Mouse (Mus musculus) liver, adult 2 months (tissue): ENCODE measurements around the gene Spc24. TPM values are rescaled to one million over a fixed set of nuclear protein-coding genes. Genes with fewer than 3 reads are reported as not detected.

Experiments used
- DNase-seq: peaks from one replicate; pipeline ENCODE4 v3.0.0-alpha.2; 2011; ENCODE audit warnings: low read depth, low spot score; ENCODE audit errors: extremely low read depth
- H3K27ac ChIP-seq: fragments of 200-500 bp; replicated peaks from 2 replicates; pipeline ENCODE4 v1.5.1; 2012; ENCODE audit warnings: low read depth, mild to moderate bottlenecking, control low read depth, inconsistent platforms, low read length; ENCODE audit not compliant: insufficient read depth
- H3K27me3 ChIP-seq: fragments of 200-500 bp; 2 replicates; pipeline ENCODE4 v1.6.1; 2012; ENCODE audit warnings: mild to moderate bottlenecking, moderate library complexity, low read length, inconsistent platforms; ENCODE audit not compliant: control insufficient read depth, insufficient read depth
- H3K36me3 ChIP-seq: fragments of 200-500 bp; 2 replicates; pipeline ENCODE4 v1.6.1; 2012; ENCODE audit warnings: low read length, inconsistent platforms; ENCODE audit not compliant: control insufficient read depth, insufficient read depth
- H3K4me1 ChIP-seq: fragments of 200-500 bp; 2 replicates; pipeline ENCODE4 v1.6.1; 2011; ENCODE audit warnings: low read length; ENCODE audit not compliant: control insufficient read depth, insufficient read depth
- H3K4me3 ChIP-seq: fragments of 200-500 bp; 2 replicates; pipeline ENCODE4 v1.5.1; 2011; ENCODE audit warnings: low read depth, mild to moderate bottlenecking, control low read depth, low read length, moderate library complexity; ENCODE audit not compliant: insufficient read depth
- H3K79me2 ChIP-seq: fragments of 200-500 bp; 2 replicates; pipeline ENCODE4 v1.6.1; 2012; ENCODE audit warnings: inconsistent platforms, mild to moderate bottlenecking, low read length, moderate library complexity; ENCODE audit not compliant: control insufficient read depth, insufficient read depth
- H3K9ac ChIP-seq: fragments of 200-500 bp; 2 replicates; pipeline ENCODE4 v1.6.1; 2012; ENCODE audit warnings: low read depth, mild to moderate bottlenecking, control low read depth, inconsistent platforms, low read length
- CTCF ChIP-seq: fragments of 200-500 bp; IDR thresholded peaks from 2 replicates; pipeline ENCODE4 v1.5.1; 2011; ENCODE audit warnings: low read depth, low read length, control low read depth
- POLR2A ChIP-seq: fragments of 200-500 bp; IDR thresholded peaks from 2 replicates; pipeline ENCODE4 v1.6.1; 2011; ENCODE audit warnings: low read length, control low read depth; ENCODE audit not compliant: insufficient read depth; ENCODE audit errors: extremely low read depth
- WGBS: fragments of 180-500 bp; shearing (Covaris S2); methylation state at CpG from one replicate; pipeline ENCODE4 v1.1.7; 2018; 5-methylcytosine and 5-hydroxymethylcytosine counted together
- polyA plus RNA-seq: library from polyadenylated mRNA; depleted of rRNA; stranded (reverse); fragments of >200 nt; gene quantifications from 2 replicates; pipeline ENCODE4 v1.2.3, GENCODE M21; 2012
- total RNA-seq: library from RNA; depleted of rRNA; stranded (reverse); fragments of >200 nt; gene quantifications from 2 replicates; pipeline ENCODE4 v1.2.3, GENCODE M21; 2014

Spc24 gene
- total and polyA plus RNA-seq, 2 experiments = 11.6 to 15.3 TPM

DNA sequence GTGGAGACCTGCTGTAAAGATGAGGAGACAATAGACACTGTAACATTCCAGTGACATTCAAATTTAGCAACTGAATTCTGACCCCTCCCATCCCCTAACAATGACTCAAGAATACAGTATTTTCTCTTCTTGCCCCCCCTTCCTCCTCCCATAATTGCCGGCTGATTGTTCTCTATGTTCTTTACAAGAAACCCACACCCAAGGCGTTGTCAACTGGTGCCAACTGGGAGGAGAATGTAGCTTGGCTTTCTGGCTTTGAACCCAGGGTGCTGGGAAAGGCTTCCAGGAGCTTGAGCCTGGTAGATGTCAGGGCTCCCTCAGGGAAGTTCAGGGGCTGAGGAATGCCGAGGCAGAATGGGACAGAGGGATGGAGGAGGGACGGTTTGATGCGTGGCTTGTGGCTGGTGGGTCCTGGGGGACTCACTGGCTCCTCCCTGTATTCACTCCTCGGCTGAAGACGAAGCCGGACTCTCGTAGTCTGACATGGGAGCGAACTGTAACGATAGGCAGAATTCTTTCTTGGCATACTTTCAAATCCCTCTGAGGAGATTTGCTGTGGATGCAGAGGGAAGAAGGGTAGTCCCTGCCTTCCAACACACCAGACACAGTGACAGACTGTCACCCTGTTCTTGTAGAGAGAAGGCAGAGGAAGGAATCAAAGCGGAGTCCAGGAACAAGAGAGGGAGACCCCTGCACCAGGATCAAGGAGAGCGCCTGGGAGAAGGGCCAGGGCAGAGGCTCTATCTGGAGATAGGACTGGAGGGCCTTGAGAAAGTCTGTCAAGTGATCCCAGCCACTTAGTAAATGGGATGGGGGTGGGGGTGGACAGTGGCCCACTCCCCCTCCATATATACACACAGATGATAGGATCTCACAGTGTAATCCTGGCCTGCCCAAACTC is 8.7 kb upstream of the Spc24 start:
- WGBS = 83% methylated on average over 13 of the region's 13 CpGs
- no peak for DNase-seq
- Histone ChIP-seq H3K36me3 (peaks cover 29% of the 10 kb centered on the region), H3K27me3 (no peaks in the 10 kb centered on the region), H3K79me2 (no peaks in the 10 kb centered on the region), H3K4me1 (peaks cover 2% of the 10 kb centered on the region; the same call in 1 of the 2 replicates), H3K9ac (no peak overlapping the region), H3K27ac (0 out of 2 replicates have a peak overlapping the region, but pooled peaks have one; percentile 29), H3K4me3 (no peak overlapping the region)
- TF ChIP-seq POLR2A (no peak), CTCF (no peak)

DNA sequence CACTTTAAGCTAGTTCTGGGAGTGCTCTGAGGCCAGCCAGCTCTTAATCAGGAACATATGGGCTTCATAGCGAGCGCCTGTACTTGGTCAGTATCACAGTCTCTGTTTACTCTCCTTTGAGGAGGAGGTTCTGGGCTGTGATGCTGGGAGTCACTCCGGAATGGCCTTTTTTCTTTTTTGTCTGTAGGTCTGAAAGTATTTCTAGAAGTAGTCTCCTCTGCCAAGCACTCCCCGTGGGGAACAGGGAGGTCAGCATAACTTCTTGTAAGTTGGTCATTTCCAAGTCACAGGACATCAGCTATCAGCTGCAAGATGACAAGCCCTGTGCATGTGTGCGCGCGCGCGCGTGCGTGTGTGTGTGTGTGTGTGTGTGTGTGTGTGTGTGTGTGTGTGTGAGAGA is 7.8 kb upstream of the Spc24 start:
- DNase-seq = no peak
- Histone ChIP-seq H3K27me3 (no peaks in the 10 kb centered on the region), H3K27ac (no peak overlapping the region), H3K4me1 (peaks cover 4% of the 10 kb centered on the region; the same call in 1 of the 2 replicates), H3K9ac (no peak overlapping the region), H3K79me2 (no peaks in the 10 kb centered on the region), H3K36me3 (peaks cover 24% of the 10 kb centered on the region), H3K4me3 (no peak overlapping the region)
- no peak for TF ChIP-seq CTCF
- TF ChIP-seq POLR2A = no peak
- WGBS = 85% methylated on average over 11 of the region's 11 CpGs

DNA sequence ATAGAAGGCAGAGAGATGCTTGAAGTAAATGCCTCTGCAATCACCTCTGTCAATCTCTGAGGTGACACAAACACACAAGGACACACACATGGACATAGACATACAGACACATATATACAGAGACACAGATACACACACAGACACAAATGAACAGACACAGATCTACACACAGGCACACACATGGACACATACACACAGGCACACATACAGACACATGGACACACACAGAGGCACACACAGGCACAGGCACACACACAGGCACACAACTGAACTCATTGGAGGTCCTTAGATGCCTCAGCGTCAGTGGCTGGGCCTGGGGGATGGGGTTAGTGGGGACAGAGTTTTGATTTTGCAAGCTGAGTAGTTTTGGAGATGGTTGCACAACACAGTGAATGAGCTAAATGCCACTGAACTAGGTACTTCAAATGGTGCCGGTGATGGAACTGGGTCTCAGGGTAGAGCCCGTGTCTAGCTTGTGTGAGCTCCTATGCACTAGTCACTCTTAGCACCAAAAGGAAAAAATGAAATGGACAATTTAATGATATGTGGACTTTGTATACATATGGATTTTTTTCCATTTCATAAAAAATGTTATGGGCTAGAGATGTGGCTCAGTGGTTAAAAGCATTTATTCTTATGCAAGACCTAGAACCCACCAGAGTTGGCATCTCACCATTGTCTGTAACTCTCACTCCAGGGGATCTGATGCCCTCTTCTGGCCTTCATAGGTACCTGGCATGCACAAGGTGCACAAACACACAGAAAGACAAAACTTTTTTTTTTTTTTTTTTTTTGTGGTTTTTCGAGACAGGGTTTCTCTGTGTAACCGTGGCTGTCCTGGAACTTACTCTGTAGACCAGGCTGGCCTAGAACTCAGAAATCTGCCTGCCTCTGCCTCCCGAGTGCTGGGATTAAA is 4.2 kb upstream of the Spc24 start:
- H3K4me3 ChIP-seq = no peak overlapping the region
- TF ChIP-seq CTCF = peak; percentile 26; the same call in 1 of the 2 replicates
- TF ChIP-seq POLR2A = no peak
- H3K4me1 ChIP-seq = peaks cover 13% of the 10 kb centered on the region
- H3K9ac ChIP-seq = peak overlapping the region; percentile 3; the same call in 1 of the 2 replicates
- peaks cover 12% of the 10 kb centered on the region for H3K36me3 ChIP-seq
- DNase-seq = peak; percentile 96
- H3K79me2 ChIP-seq = no peaks in the 10 kb centered on the region
- H3K27ac ChIP-seq = peak overlapping the region; percentile 41
- H3K27me3 ChIP-seq = no peaks in the 10 kb centered on the region
- WGBS = 42% methylated on average over 6 of the region's 6 CpGs

DNA sequence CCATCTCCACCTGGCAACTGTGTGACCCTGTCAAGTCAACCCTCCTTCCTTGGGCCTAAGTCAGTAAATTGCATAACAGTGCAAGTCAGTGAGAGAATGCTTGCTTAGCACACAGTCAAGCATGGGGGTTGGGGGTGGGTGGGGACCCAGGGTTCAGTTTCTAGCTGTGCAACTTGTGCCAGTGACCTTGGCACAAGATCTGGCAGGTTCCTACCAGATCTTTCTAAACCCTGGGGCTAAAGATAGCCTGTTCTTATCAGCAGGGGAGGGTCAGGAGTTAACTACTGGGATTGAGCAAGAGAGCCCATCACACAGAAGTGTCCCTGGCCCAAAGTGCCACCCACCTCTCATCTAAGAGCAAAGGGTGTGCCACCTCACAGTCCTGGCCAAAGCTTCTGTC is 2.0 kb upstream of the Spc24 start:
- Histone ChIP-seq H3K27ac (peak overlapping the region; percentile 88), H3K36me3 (no peaks in the 10 kb centered on the region), H3K27me3 (no peaks in the 10 kb centered on the region), H3K4me3 (no peak overlapping the region), H3K79me2 (no peaks in the 10 kb centered on the region), H3K4me1 (peaks cover 18% of the 10 kb centered on the region), H3K9ac (no peak overlapping the region)
- DNase-seq = peak; percentile 100
- no peak for TF ChIP-seq CTCF
- TF ChIP-seq POLR2A = no peak

DNA sequence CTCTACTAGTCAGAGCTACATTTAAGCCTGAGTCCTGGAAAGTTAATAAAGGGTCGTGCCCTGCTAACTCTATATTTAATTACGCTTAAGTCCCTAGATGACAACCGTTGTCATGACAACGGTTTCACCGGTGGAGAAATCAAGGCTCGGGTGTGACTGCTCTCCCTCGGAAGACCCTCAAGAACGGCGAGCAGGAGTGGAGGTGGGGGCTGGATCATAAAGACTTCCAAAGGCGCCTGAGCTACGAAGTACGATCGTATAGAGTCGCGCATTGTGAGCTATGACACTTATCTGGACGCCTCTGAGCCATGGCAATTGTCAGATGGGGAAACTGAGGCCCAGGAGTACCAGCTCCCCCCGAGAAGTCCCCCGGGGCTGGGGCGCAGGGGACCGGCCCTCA is 385 bp downstream of the Spc24 start:
- TF ChIP-seq POLR2A (no peak), CTCF (no peak)
- no peak for DNase-seq
- Histone ChIP-seq H3K4me1 (peaks cover 18% of the 10 kb centered on the region), H3K36me3 (no peaks in the 10 kb centered on the region), H3K27me3 (no peaks in the 10 kb centered on the region), H3K9ac (peak overlapping the region; percentile 88), H3K79me2 (no peaks in the 10 kb centered on the region), H3K4me3 (peak overlapping the region; percentile 88), H3K27ac (peak overlapping the region; percentile 45)
- 1% methylated on average over 20 of the region's 20 CpGs for WGBS
